Mouse (Mus musculus): ENCODE results near the gene Nap1l1. TPM values are rescaled to one million over a fixed set of nuclear protein-coding genes. Genes with fewer than 3 reads are reported as not detected.
"Not testable (repeated sequence)": the region's sequence is repeated elsewhere in the genome, so short reads cannot be mapped to it uniquely, and the experiment has no call there.

The Nap1l1 gene
- 100 to 1,000 TPM; 222 to 226 TPM for total RNA-seq (2021)
- long read RNA-seq, experiment 1, transcript Nap1l1-202 (15 exons, 1,350 nt): major isoform, 82 of 200 reads
- long read RNA-seq, experiment 1, transcript Nap1l1-207 (14 exons, 1,512 nt): minor isoform, 12 of 200 reads
- long read RNA-seq, experiment 1, transcript Nap1l1-201 (16 exons, 1,486 nt): minor isoform, 24 of 200 reads
- long read RNA-seq, experiment 1, transcript Nap1l1-205 (13 exons, 1,365 nt): minor isoform, 31 of 200 reads
- long read RNA-seq, experiment 1, partial matches to known transcripts: 12 of 200 reads
- long read RNA-seq, experiment 1, other reads (novel, unspliced or antisense): 38 of 200 reads
- long read RNA-seq, experiment 2, transcript Nap1l1-205 (13 exons, 1,365 nt): minor isoform, 33 of 165 reads
- long read RNA-seq, experiment 2, transcript Nap1l1-201 (16 exons, 1,486 nt): minor isoform, 12 of 165 reads
- long read RNA-seq, experiment 2, transcript Nap1l1-207 (14 exons, 1,512 nt): minor isoform, 9 of 165 reads
- long read RNA-seq, experiment 2, transcript Nap1l1-202 (15 exons, 1,350 nt): major isoform, 67 of 165 reads
- long read RNA-seq, experiment 2, partial matches to known transcripts: 13 of 165 reads
- long read RNA-seq, experiment 2, other reads (novel, unspliced or antisense): 28 of 165 reads

GRCm38 (mm10) chr10:111472686-111473510 is at the start of gene Nap1l1:
Gene Nap1l1, plus strand, starts transcription at chr10:111473223.
- peak; percentile 97 to 98 for DNase-seq (ENCODE audit: low spot score in 2 of 2)
- intact Hi-C loops (cut with DNase I): loop anchor here (1.0 to 2.0 kb wide), 2 partner anchors 88 to 175 kb away; partner anchors contain the start of gene Bbs10

- no peak for DNase-seq (ENCODE audit: low spot score in 2 of 2)
- intact Hi-C loops (cut with DNase I): no loop called here
Measured at GRCm38 (mm10) chr10:111426491-111426890, 46.5 kb upstream of the Nap1l1 start.

- no peak for DNase-seq (ENCODE audit: low spot score in 2 of 2)
- intact Hi-C loops (cut with DNase I): no loop called here
Measured at GRCm38 (mm10) chr10:111433502-111433901, 39.5 kb upstream of the Nap1l1 start.

- DNase-seq (ENCODE audit: low spot score in 2 of 2): no peak
- intact Hi-C loops (cut with DNase I): no loop called here
Measured at GRCm38 (mm10) chr10:111441034-111441440, 32.0 kb upstream of the Nap1l1 start.

GRCm38 (mm10) chr10:111444199-111444598 is 28.8 kb upstream of the Nap1l1 start:
- intact Hi-C loops (cut with DNase I): no loop called here
- DNase-seq (ENCODE audit: low spot score in 2 of 2): no peak

GRCm38 (mm10) chr10:111445939-111446671 is 26.9 kb upstream of the Nap1l1 start:
- intact Hi-C loops (cut with DNase I): no loop called here

GRCm38 (mm10) chr10:111446672-111447008 is 26.4 kb upstream of the Nap1l1 start:
- intact Hi-C loops (cut with DNase I); DNase-seq (ENCODE audit: low spot score in 2 of 2): not testable (repeated sequence)

More at GRCm38 (mm10) chr10:111445939-111446671, 26.9 kb upstream of the Nap1l1 start:
- DNase-seq (ENCODE audit: low spot score in 2 of 2): no peak

GRCm38 (mm10) chr10:111449662-111450061 is 23.4 kb upstream of the Nap1l1 start:
- intact Hi-C loops (cut with DNase I); DNase-seq (ENCODE audit: low spot score in 2 of 2): not testable (repeated sequence)

GRCm38 (mm10) chr10:111451683-111452322 is 21.2 kb upstream of the Nap1l1 start:
- intact Hi-C loops (cut with DNase I): no loop called here
- DNase-seq (ENCODE audit: low spot score in 2 of 2): no peak

- intact Hi-C loops (cut with DNase I): no loop called here
- no peak for DNase-seq (ENCODE audit: low spot score in 2 of 2)
Measured at GRCm38 (mm10) chr10:111452426-111452825, 20.6 kb upstream of the Nap1l1 start.

- intact Hi-C loops (cut with DNase I): no loop called here
- DNase-seq (ENCODE audit: low spot score in 2 of 2): no peak
Measured at GRCm38 (mm10) chr10:111454698-111455308, 18.2 kb upstream of the Nap1l1 start.

GRCm38 (mm10) chr10:111458088-111458487 is 14.9 kb upstream of the Nap1l1 start:
- intact Hi-C loops (cut with DNase I): no loop called here
- DNase-seq (ENCODE audit: low spot score in 2 of 2): peak in 1 of 2 experiments; percentile 23

- no peak for DNase-seq (ENCODE audit: low spot score in 2 of 2)
- intact Hi-C loops (cut with DNase I): no loop called here
Measured at GRCm38 (mm10) chr10:111459040-111459439, 14.0 kb upstream of the Nap1l1 start.

- intact Hi-C loops (cut with DNase I): no loop called here
- no peak for DNase-seq (ENCODE audit: low spot score in 2 of 2)
Measured at GRCm38 (mm10) chr10:111459874-111460273, 13.1 kb upstream of the Nap1l1 start.

- DNase-seq (ENCODE audit: low spot score in 2 of 2): peak in 1 of 2 experiments; percentile 49
- intact Hi-C loops (cut with DNase I): no loop called here
Measured at GRCm38 (mm10) chr10:111460381-111460780, 12.6 kb upstream of the Nap1l1 start.

- intact Hi-C loops (cut with DNase I): no loop called here
- no peak for DNase-seq (ENCODE audit: low spot score in 2 of 2)
Measured at GRCm38 (mm10) chr10:111464833-111465232, 8.2 kb upstream of the Nap1l1 start.

- DNase-seq (ENCODE audit: low spot score in 2 of 2): no peak
- intact Hi-C loops (cut with DNase I): no loop called here
Measured at GRCm38 (mm10) chr10:111465409-111465808, 7.6 kb upstream of the Nap1l1 start.

- intact Hi-C loops (cut with DNase I): no loop called here
- DNase-seq (ENCODE audit: low spot score in 2 of 2): no peak
Measured at GRCm38 (mm10) chr10:111471166-111471565, 1.9 kb upstream of the Nap1l1 start.
